Mouse (Mus musculus) liver, postnatal 0 days (tissue): ENCODE results near the gene Fbxl21. TPM values are rescaled to one million over a fixed set of nuclear protein-coding genes. Genes with fewer than 3 reads are reported as not detected.

Experiments used
- ATAC-seq: fragments of 200-750 bp; cut with Nextera tagmentation; 2 replicates; pipeline ENCODE4 v1.8.0; 2017; ENCODE audit warnings: mild to moderate bottlenecking, moderate library complexity
- DNase-seq: peaks from one replicate; pipeline ENCODE4 v3.0.0-alpha.2; 2016
- H3K27ac ChIP-seq: fragments of 300-500 bp; sonication (generic); 2 replicates; pipeline ENCODE4 v1.5.1; 2014; ENCODE audit warnings: antibody characterized with exemption, moderate library complexity, mild to moderate bottlenecking, low read depth
- H3K27me3 ChIP-seq: fragments of 300-500 bp; sonication (generic); 2 replicates; pipeline ENCODE4 v1.6.1; 2014; ENCODE audit warnings: low read length, control low read depth, mixed read lengths; ENCODE audit not compliant: insufficient read depth
- H3K36me3 ChIP-seq: fragments of 300-500 bp; sonication (generic); replicated peaks from 2 replicates; pipeline ENCODE4 v1.6.1; 2014; ENCODE audit warnings: mild to moderate bottlenecking, control low read depth, low read length, moderate library complexity, mixed read lengths; ENCODE audit not compliant: insufficient read depth
- H3K4me1 ChIP-seq: fragments of 300-500 bp; sonication (generic); 2 replicates; pipeline ENCODE4 v1.6.1; 2014; ENCODE audit warnings: antibody characterized with exemption, mild to moderate bottlenecking, control low read depth; ENCODE audit not compliant: insufficient read depth
- H3K4me2 ChIP-seq: fragments of 300-500 bp; sonication (generic); 2 replicates; pipeline ENCODE4 v1.6.1; 2014; ENCODE audit warnings: low read depth, mild to moderate bottlenecking, low read length, moderate library complexity, mixed read lengths
- H3K4me3 ChIP-seq: fragments of 300-500 bp; sonication (generic); 2 replicates; pipeline ENCODE4 v1.5.1; 2014; ENCODE audit warnings: low read depth, low read length
- H3K9ac ChIP-seq: fragments of 300-500 bp; sonication (generic); replicated peaks from 2 replicates; pipeline ENCODE4 v1.6.1; 2014; ENCODE audit warnings: mild to moderate bottlenecking, moderate library complexity
- H3K9me3 ChIP-seq: fragments of 300-500 bp; sonication (generic); 2 replicates; pipeline ENCODE4 v1.6.1; 2016; ENCODE audit warnings: mild to moderate bottlenecking, control low read depth, low read length, mixed read lengths
- CTCF ChIP-seq: sonication (generic); IDR thresholded peaks from 2 replicates; pipeline ENCODE4 v1.5.1; 2016; ENCODE audit warnings: antibody characterized with exemption, low read depth
- EP300 ChIP-seq: IDR thresholded peaks from 2 replicates; pipeline ENCODE4 v1.6.1; 2016; ENCODE audit warnings: antibody characterized with exemption, low read depth, mild to moderate bottlenecking
- WGBS: fragments of 180-500 bp; shearing (Covaris S2); extraction: QIAGEN DNeasy Blood & Tissue Kit; methylation state at CpG from one replicate; pipeline ENCODE4 v1.1.7; 2014; ENCODE audit not compliant: insufficient replicate concordance; 5-methylcytosine and 5-hydroxymethylcytosine counted together
- polyA plus RNA-seq: library from polyadenylated mRNA; unstranded; fragments of >200 nt; fragmentation: Nextera tagmentation; extraction: Ambion mirVana; gene quantifications from 2 replicates; pipeline ENCODE4 v1.2.1, GENCODE M21; 2015

Fbxl21 gene
- polyA plus RNA-seq, 1 experiment from 2014 or later = 1.2 TPM

DNA sequence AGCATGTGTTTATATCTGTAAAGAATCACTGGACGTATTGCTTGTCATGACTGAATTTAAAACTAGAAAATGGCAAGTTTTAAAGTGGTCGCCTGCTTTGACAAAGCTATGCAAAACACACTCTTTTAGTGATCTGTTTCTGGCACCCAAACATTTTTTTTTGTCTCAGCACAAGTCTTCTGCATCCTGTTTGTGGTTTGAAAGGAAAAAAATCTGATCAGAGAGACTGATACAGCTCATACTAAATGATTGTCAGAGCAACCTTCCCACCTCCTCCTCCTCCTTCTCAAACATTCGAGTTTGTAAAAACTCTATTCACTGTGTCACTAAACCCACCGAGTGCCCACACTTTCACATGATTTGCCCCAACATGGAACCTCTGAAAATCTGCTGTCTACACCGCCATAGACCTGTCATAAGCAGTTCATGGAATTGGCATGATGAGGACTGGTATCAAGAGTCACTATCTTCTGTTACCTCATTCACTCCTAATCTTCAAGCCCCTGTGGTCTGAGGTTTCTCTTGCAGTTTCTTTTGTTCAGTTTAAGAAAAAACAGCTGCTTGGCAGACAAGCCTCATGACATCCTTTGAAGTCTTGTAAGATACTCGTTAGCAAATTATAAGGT is 15.3 kb upstream of the Fbxl21 start:
- no peak overlapping the region for H3K4me2 ChIP-seq
- no peak overlapping the region for H3K4me3 ChIP-seq
- H3K27ac ChIP-seq = no peak overlapping the region
- no peaks in the 10 kb centered on the region; the same call in 1 of the 2 replicates for H3K9me3 ChIP-seq
- ATAC-seq (no peak), DNase-seq (no peak)
- TF ChIP-seq CTCF (no peak), EP300 (no peak)
- H3K4me1 ChIP-seq = no peaks in the 10 kb centered on the region
- H3K9ac ChIP-seq = no peak overlapping the region
- H3K27me3 ChIP-seq = no peaks in the 10 kb centered on the region
- H3K36me3 ChIP-seq = no peaks in the 10 kb centered on the region
- WGBS = 43% methylated on average over 6 of the region's 6 CpGs

DNA sequence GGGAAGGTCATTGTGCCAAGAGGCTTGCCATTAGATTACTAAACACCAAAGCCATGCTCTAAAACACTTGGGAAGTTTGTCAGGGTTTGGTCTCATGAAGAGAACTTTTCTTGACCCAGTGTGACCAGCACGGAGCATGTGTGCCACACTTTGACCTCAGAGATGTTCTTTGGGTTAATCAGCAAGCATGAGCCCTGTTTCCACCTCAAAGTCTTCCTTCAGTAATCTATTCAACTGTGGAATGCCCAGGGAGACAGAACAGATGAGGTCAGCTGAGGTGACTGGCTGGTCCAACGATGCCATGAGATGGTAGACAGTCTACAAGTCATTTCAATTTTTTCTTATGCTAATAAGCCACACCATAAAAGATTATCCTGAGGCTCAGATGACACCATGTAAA is 12.5 kb upstream of the Fbxl21 start:
- DNase-seq (no peak), ATAC-seq (no peak)
- no peak overlapping the region for H3K4me3 ChIP-seq
- no peaks in the 10 kb centered on the region for H3K4me1 ChIP-seq
- TF ChIP-seq EP300 = no peak
- TF ChIP-seq CTCF = no peak
- H3K27ac ChIP-seq = no peak overlapping the region
- WGBS = 72% methylated on average over 2 of the region's 2 CpGs
- no peaks in the 10 kb centered on the region; the same call in 1 of the 2 replicates for H3K9me3 ChIP-seq
- no peak overlapping the region for H3K4me2 ChIP-seq
- H3K9ac ChIP-seq = no peak overlapping the region
- no peaks in the 10 kb centered on the region for H3K36me3 ChIP-seq
- no peaks in the 10 kb centered on the region for H3K27me3 ChIP-seq

DNA sequence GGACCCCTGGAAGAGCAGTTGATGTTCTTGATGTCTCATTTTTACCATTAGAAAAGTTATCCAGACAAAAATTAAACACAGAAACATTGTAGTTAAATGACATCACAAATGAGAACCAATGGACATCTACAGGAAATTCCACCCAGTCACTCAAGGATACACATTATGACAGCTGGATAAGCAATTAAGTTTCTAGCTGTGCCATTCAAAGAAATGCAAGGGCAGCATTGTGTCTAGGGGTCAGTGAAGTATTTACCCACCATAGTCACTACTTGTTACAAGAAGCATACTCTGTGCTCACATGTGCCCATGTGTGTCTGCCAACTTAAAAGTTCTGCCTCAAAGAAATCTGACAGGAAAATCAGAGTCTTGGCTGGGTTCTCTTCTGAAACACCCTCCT is 8.7 kb upstream of the Fbxl21 start:
- H3K27ac ChIP-seq = no peak overlapping the region
- no peaks in the 10 kb centered on the region for H3K27me3 ChIP-seq
- TF ChIP-seq CTCF (no peak), EP300 (no peak)
- no peak overlapping the region for H3K4me2 ChIP-seq
- H3K36me3 ChIP-seq = no peaks in the 10 kb centered on the region
- ATAC-seq (no peak), DNase-seq (no peak)
- H3K4me3 ChIP-seq = no peak overlapping the region
- H3K9me3 ChIP-seq = no peaks in the 10 kb centered on the region
- no peak overlapping the region for H3K9ac ChIP-seq
- H3K4me1 ChIP-seq = no peaks in the 10 kb centered on the region

DNA sequence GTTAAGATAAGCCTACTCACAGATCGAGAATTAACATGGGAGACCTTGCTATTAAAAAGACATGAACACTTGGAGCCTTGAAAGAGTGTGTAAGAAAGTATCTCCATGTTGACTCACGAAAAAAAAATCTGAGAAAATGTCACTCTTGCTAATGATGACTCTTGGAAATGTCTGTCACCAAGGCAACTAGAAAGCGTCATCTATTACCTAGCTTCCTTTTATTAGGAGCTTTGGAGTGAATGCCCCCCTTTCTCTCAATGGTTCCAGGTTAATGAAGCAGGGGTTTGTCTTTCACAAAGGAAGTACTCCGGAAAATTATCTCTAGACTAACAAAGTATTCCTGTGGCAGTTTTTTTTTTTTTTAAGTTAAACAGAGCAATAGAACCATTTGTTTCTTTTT is 6.0 kb upstream of the Fbxl21 start:
- Histone ChIP-seq H3K4me2 (no peak overlapping the region), H3K9ac (no peak overlapping the region), H3K27me3 (no peaks in the 10 kb centered on the region), H3K4me3 (no peak overlapping the region), H3K4me1 (no peaks in the 10 kb centered on the region), H3K36me3 (no peaks in the 10 kb centered on the region), H3K9me3 (no peaks in the 10 kb centered on the region), H3K27ac (no peak overlapping the region)
- ATAC-seq (no peak), DNase-seq (no peak)
- TF ChIP-seq CTCF (no peak), EP300 (no peak)
- 62% methylated on average over 4 of the region's 4 CpGs for WGBS

DNA sequence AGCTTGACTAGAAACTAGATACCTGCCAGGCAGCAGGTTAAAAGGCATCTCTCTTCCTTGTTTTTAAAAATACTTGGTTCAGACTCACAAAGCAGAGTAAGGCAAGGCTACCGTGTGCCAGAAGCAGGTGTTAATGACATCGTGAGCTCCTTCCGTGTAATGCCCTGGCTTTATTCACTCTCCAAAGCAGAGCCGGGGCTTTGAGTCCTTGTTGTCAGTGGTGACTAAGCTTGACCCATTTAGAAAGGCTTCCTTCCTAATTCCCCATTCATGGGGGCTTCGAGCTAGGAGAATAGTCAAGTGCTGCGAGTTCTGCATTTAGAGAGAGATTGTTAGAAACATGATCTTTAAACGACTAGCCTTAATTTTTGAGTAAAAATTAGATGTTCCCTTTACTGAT is 5.5 kb upstream of the Fbxl21 start:
- Histone ChIP-seq H3K9me3 (no peaks in the 10 kb centered on the region), H3K4me2 (no peak overlapping the region), H3K4me3 (no peak overlapping the region), H3K4me1 (no peaks in the 10 kb centered on the region), H3K36me3 (no peaks in the 10 kb centered on the region), H3K27me3 (no peaks in the 10 kb centered on the region), H3K9ac (no peak overlapping the region), H3K27ac (no peak overlapping the region)
- ATAC-seq (no peak), DNase-seq (no peak)
- 52% methylated on average over 7 of the region's 7 CpGs for WGBS
- TF ChIP-seq EP300 (no peak), CTCF (no peak)

DNA sequence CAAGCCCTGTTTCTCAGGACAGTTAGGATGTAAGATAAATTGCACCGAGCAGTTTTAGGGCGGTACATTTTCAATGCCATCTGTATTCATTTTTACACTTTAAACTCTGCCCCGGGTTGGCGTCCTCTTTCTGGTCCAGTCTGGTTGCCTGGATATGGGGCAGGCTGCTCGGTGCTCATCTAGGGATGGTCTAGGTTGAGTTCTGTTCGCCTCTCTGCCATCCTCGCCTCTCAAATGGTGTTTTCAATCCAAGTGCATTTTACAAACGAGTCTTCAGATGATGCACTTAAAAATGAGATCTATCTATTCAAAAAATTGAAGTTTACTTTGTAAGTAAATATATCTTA is 522 bp downstream of the Fbxl21 start:
- Histone ChIP-seq H3K27me3 (no peaks in the 10 kb centered on the region), H3K4me2 (peak overlapping the region; percentile 96), H3K4me1 (peaks cover 6% of the 10 kb centered on the region; the same call in 1 of the 2 replicates), H3K27ac (peak overlapping the region; percentile 39; the same call in 1 of the 2 replicates), H3K36me3 (no peaks in the 10 kb centered on the region), H3K4me3 (peak overlapping the region; percentile 61), H3K9me3 (no peaks in the 10 kb centered on the region), H3K9ac (peak overlapping the region; percentile 63)
- TF ChIP-seq EP300 = no peak
- TF ChIP-seq CTCF = no peak
- ATAC-seq (0 out of 2 replicates have a peak, but pooled peaks have one; percentile 7), DNase-seq (no peak)
- WGBS = 8% methylated on average over 8 of the region's 8 CpGs

DNA sequence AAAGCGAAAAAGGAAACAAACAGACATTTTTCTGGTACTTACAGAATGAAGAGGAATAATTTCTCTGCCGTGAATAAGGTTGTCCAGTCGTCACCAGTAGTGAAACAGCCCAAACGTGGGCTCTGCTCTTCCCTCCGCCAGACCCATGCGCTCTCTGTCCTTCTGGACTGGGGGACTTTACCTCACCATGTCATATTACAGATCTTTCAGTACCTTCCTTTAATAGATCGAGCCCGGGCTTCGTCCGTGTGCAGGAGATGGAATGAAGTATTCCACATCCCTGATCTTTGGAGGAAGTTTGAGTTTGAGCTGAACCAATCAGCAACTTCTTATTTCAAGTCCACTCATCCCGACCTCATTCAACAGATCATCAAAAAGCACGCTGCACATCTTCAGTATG is 4.6 kb downstream of the Fbxl21 start:
- peaks cover 6% of the 10 kb centered on the region; the same call in 1 of the 2 replicates for H3K4me1 ChIP-seq
- WGBS = 73% methylated on average over 12 of the region's 12 CpGs
- no peak overlapping the region for H3K27ac ChIP-seq
- no peaks in the 10 kb centered on the region for H3K36me3 ChIP-seq
- no peak overlapping the region for H3K4me3 ChIP-seq
- no peak overlapping the region for H3K4me2 ChIP-seq
- ATAC-seq = no peak
- DNase-seq = no peak
- no peaks in the 10 kb centered on the region for H3K9me3 ChIP-seq
- TF ChIP-seq CTCF (no peak), EP300 (no peak)
- H3K9ac ChIP-seq = no peak overlapping the region
- no peaks in the 10 kb centered on the region for H3K27me3 ChIP-seq
